Mouse (Mus musculus): ENCODE measurements around the gene Mpped2.

GRCm38 (mm10) chr2:106696372-106696771 is 3.3 kb downstream of the Mpped2 start:
- TF ChIP-seq CTCF (conservative IDR thresholded peaks at IDR 0.05; ENCODE audit: low read length) = no peak
- TF ChIP-seq NANOG (IDR thresholded peaks at IDR 0.05; ENCODE audit: borderline replicate concordance, low read length) = no peak
- TF ChIP-seq POU5F1 (IDR thresholded peaks at IDR 0.05; ENCODE audit: borderline replicate concordance, low read length) = no peak
